Mouse (Mus musculus) hindbrain, embryonic 11.5 days (tissue): ENCODE measurements at regions not wholly inside any gene's neighbourhood (a gene's known extent, or its start where the extent isn't known, plus 50 kb on each side); places are given as distances from the start of the nearest gene placed in this dataset.

Experiments
- ATAC-seq: fragments of 200-750 bp; cut with Nextera tagmentation; 2 replicates; pipeline ENCODE4 v1.8.0; 2017; ENCODE audit warnings: mild to moderate bottlenecking, moderate TSS enrichment, moderate library complexity; ENCODE audit not compliant: low FRiP score
- DNase-seq: peaks from one replicate; pipeline ENCODE4 v3.0.0-alpha.2; 2015; ENCODE audit warnings: low spot score
- H3K27ac ChIP-seq: fragments of 300-500 bp; sonication (generic); 2 replicates; pipeline ENCODE4 v1.5.1; 2014; ENCODE audit warnings: mild to moderate bottlenecking, low read depth, low read length
- H3K27me3 ChIP-seq: fragments of 300-500 bp; sonication (generic); 2 replicates; pipeline ENCODE4 v1.6.1; 2014; ENCODE audit warnings: mild to moderate bottlenecking, low read length, moderate library complexity, mixed read lengths; ENCODE audit not compliant: control insufficient read depth, insufficient read depth
- H3K36me3 ChIP-seq: fragments of 300-500 bp; sonication (generic); 2 replicates; pipeline ENCODE4 v1.6.1; 2014; ENCODE audit warnings: mild to moderate bottlenecking, low read length, moderate library complexity, mixed read lengths; ENCODE audit not compliant: control insufficient read depth, insufficient read depth
- H3K4me1 ChIP-seq: fragments of 300-500 bp; sonication (generic); replicated peaks from 2 replicates; pipeline ENCODE4 v1.6.1; 2014; ENCODE audit warnings: low read length, mixed read lengths; ENCODE audit not compliant: control insufficient read depth, insufficient read depth
- H3K4me2 ChIP-seq: fragments of 300-500 bp; sonication (generic); replicated peaks from 2 replicates; pipeline ENCODE4 v1.6.1; 2014; ENCODE audit warnings: mild to moderate bottlenecking, low read depth, low read length
- H3K4me3 ChIP-seq: fragments of 300-500 bp; sonication (generic); 2 replicates; pipeline ENCODE4 v1.5.1; 2014; ENCODE audit warnings: low read depth, low read length
- H3K9ac ChIP-seq: fragments of 300-500 bp; sonication (generic); 2 replicates; pipeline ENCODE4 v1.6.1; 2014; ENCODE audit warnings: low read depth, low read length
- H3K9me3 ChIP-seq: fragments of 300-500 bp; sonication (generic); 2 replicates; pipeline ENCODE4 v1.6.1; 2016; ENCODE audit warnings: low read length; ENCODE audit not compliant: control insufficient read depth
- WGBS: fragments of 180-500 bp; shearing (Covaris S2); extraction: QIAGEN DNeasy Blood & Tissue Kit; methylation state at CpG from one replicate; pipeline ENCODE4 v1.1.7; 2014; 5-methylcytosine and 5-hydroxymethylcytosine counted together

GRCm38 (mm10) chr8:36346682-36347324 lies 581.2 kb downstream of the Gm19410 start:
- H3K9ac ChIP-seq = no peak overlapping the region
- H3K9me3 ChIP-seq = no peaks in the 10 kb centered on the region
- H3K36me3 ChIP-seq = no peaks in the 10 kb centered on the region
- no peak overlapping the region for H3K4me3 ChIP-seq
- no peak overlapping the region for H3K4me2 ChIP-seq
- H3K4me1 ChIP-seq = no peaks in the 10 kb centered on the region
- DNase-seq = peak; percentile 84
- peak; percentile 78 for ATAC-seq
- WGBS = 51% methylated on average over 7 of the region's 7 CpGs
- no peak overlapping the region for H3K27ac ChIP-seq
- H3K27me3 ChIP-seq = no peaks in the 10 kb centered on the region

DNA sequence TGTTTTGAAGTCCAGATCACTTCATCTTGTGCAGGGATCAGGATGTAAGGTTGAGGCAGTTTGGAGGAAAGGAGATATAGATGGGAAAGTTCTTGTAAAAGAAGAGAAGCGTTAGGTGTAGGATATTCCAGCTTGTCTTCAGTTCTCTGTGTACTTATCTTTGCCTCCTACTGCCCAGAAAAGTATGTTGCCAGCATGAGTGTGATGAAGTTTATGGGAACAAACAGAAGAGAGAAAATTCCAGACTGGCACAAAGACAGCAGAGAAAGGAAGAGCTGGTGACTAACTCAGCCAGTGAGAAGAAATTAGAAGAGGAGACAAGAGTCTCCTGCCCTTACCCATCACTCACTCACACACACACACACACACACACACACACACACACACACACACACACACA lies 582.5 kb downstream of the Gm19410 start:
- Histone ChIP-seq H3K4me3 (no peak overlapping the region), H3K9me3 (no peaks in the 10 kb centered on the region), H3K4me1 (no peaks in the 10 kb centered on the region), H3K9ac (no peak overlapping the region), H3K4me2 (no peak overlapping the region), H3K36me3 (no peaks in the 10 kb centered on the region), H3K27me3 (no peaks in the 10 kb centered on the region), H3K27ac (no peak overlapping the region)
- DNase-seq = no peak
- no peak for ATAC-seq
- 98% methylated on average over 1 of the region's 1 CpGs for WGBS

- ATAC-seq (no peak), DNase-seq (peak; percentile 20)
- H3K4me1 ChIP-seq = no peaks in the 10 kb centered on the region
- no peaks in the 10 kb centered on the region for H3K36me3 ChIP-seq
- H3K9ac ChIP-seq = no peak overlapping the region
- H3K9me3 ChIP-seq = no peaks in the 10 kb centered on the region
- H3K4me2 ChIP-seq = no peak overlapping the region
- H3K27ac ChIP-seq = no peak overlapping the region
- no peaks in the 10 kb centered on the region for H3K27me3 ChIP-seq
- 17% methylated on average over 3 of the region's 3 CpGs for WGBS
- H3K4me3 ChIP-seq = no peak overlapping the region
Measured at GRCm38 (mm10) chr8:36354926-36355325, 589.3 kb downstream of the Gm19410 start.

GRCm38 (mm10) chr8:36358998-36359397 lies 593.4 kb downstream of the Gm19410 start:
- H3K36me3 ChIP-seq = no peaks in the 10 kb centered on the region
- no peaks in the 10 kb centered on the region for H3K9me3 ChIP-seq
- DNase-seq = no peak
- H3K4me3 ChIP-seq = no peak overlapping the region
- no peaks in the 10 kb centered on the region for H3K4me1 ChIP-seq
- no peak overlapping the region for H3K4me2 ChIP-seq
- H3K9ac ChIP-seq = no peak overlapping the region
- no peaks in the 10 kb centered on the region for H3K27me3 ChIP-seq
- no peak overlapping the region for H3K27ac ChIP-seq
- no peak for ATAC-seq
- whole genome bisulfite sequencing = 85% methylated on average over 2 of the region's 2 CpGs

- ATAC-seq (no peak; the same call in 1 of the 2 replicates), DNase-seq (peak; percentile 88)
- no peaks in the 10 kb centered on the region for H3K27me3 ChIP-seq
- no peak overlapping the region for H3K9ac ChIP-seq
- H3K4me2 ChIP-seq = no peak overlapping the region
- WGBS = 24% methylated on average over 2 of the region's 2 CpGs
- no peaks in the 10 kb centered on the region for H3K36me3 ChIP-seq
- H3K9me3 ChIP-seq = no peaks in the 10 kb centered on the region
- H3K27ac ChIP-seq = no peak overlapping the region
- H3K4me1 ChIP-seq = no peaks in the 10 kb centered on the region
- H3K4me3 ChIP-seq = no peak overlapping the region
Measured at GRCm38 (mm10) chr8:36361255-36361654, 595.7 kb downstream of the Gm19410 start.

GRCm38 (mm10) chr8:36361818-36362217 lies 596.2 kb downstream of the Gm19410 start:
- no peak for ATAC-seq
- H3K4me1 ChIP-seq = no peaks in the 10 kb centered on the region
- WGBS = 65% methylated on average over 8 of the region's 8 CpGs
- H3K4me3 ChIP-seq = no peak overlapping the region
- no peak overlapping the region for H3K27ac ChIP-seq
- no peaks in the 10 kb centered on the region for H3K9me3 ChIP-seq
- H3K27me3 ChIP-seq = no peaks in the 10 kb centered on the region
- no peak for DNase-seq
- H3K4me2 ChIP-seq = no peak overlapping the region
- no peak overlapping the region for H3K9ac ChIP-seq
- H3K36me3 ChIP-seq = no peaks in the 10 kb centered on the region

GRCm38 (mm10) chr8:36363291-36363690 lies 597.7 kb downstream of the Gm19410 start:
- ATAC-seq (no peak), DNase-seq (no peak)
- 84% methylated on average over 9 of the region's 9 CpGs for WGBS
- Histone ChIP-seq H3K4me2 (no peak overlapping the region), H3K4me3 (no peak overlapping the region), H3K4me1 (no peaks in the 10 kb centered on the region), H3K9ac (no peak overlapping the region), H3K9me3 (no peaks in the 10 kb centered on the region), H3K27ac (no peak overlapping the region), H3K36me3 (no peaks in the 10 kb centered on the region), H3K27me3 (no peaks in the 10 kb centered on the region)

GRCm38 (mm10) chr8:36364567-36365231 lies 599.1 kb downstream of the Gm19410 start:
- H3K4me3 ChIP-seq = no peak overlapping the region
- no peak overlapping the region for H3K4me2 ChIP-seq
- H3K36me3 ChIP-seq = no peaks in the 10 kb centered on the region
- 71% methylated on average over 6 of the region's 6 CpGs for WGBS
- H3K4me1 ChIP-seq = no peaks in the 10 kb centered on the region
- no peaks in the 10 kb centered on the region for H3K27me3 ChIP-seq
- DNase-seq (no peak), ATAC-seq (no peak)
- H3K9ac ChIP-seq = no peak overlapping the region
- H3K27ac ChIP-seq = no peak overlapping the region
- H3K9me3 ChIP-seq = no peaks in the 10 kb centered on the region

DNA sequence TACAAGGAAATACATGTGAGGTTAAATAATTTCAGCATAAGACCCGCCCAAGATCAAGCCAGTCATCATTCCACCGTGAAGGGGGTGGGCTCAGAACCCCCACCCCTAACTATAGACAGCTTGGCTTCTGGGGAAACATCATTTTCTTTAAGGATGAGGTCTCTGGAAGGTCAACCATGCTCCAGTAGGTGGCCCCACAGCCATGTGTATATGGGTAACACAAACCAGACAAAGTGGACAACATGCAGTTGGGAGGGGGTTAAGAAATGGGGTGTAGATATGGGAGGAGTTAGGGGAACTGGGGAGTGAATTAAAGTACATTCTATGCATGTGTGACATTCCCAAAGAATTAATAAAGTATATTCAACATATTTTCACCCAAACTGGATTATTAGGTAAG lies 600.4 kb downstream of the Gm19410 start:
- DNase-seq (no peak), ATAC-seq (no peak)
- WGBS = 77% methylated on average over 2 of the region's 2 CpGs

More for the DNA sequence above, 600.4 kb downstream of the Gm19410 start:
- Histone ChIP-seq H3K27me3 (no peaks in the 10 kb centered on the region), H3K36me3 (no peaks in the 10 kb centered on the region), H3K9ac (no peak overlapping the region), H3K4me2 (no peak overlapping the region), H3K27ac (no peak overlapping the region), H3K9me3 (no peaks in the 10 kb centered on the region), H3K4me1 (no peaks in the 10 kb centered on the region), H3K4me3 (no peak overlapping the region)
